Mouse (Mus musculus) midbrain, embryonic 16.5 days (tissue): Measurements from ENCODE around the gene BC025920. TPM values are rescaled to one million over a fixed set of nuclear protein-coding genes. Genes with fewer than 3 reads are reported as not detected.

Experiments
- ATAC-seq: fragments of 200-750 bp; cut with Nextera tagmentation; 2 replicates; pipeline ENCODE4 v1.8.0; 2017; ENCODE audit warnings: moderate TSS enrichment
- H3K27ac ChIP-seq: fragments of 300-500 bp; sonication (generic); 2 replicates; pipeline ENCODE4 v1.5.1; 2014; ENCODE audit warnings: mild to moderate bottlenecking, low read length, mixed read lengths
- H3K27me3 ChIP-seq: fragments of 300-500 bp; sonication (generic); 2 replicates; pipeline ENCODE4 v1.6.1; 2014; ENCODE audit warnings: low read depth, low read length, mixed read lengths; ENCODE audit not compliant: control insufficient read depth, insufficient read depth
- H3K36me3 ChIP-seq: fragments of 300-500 bp; sonication (generic); 2 replicates; pipeline ENCODE4 v1.6.1; 2014; ENCODE audit warnings: mild to moderate bottlenecking, low read length, moderate library complexity, mixed read lengths; ENCODE audit not compliant: control insufficient read depth, insufficient read depth
- H3K4me1 ChIP-seq: fragments of 300-500 bp; sonication (generic); 2 replicates; pipeline ENCODE4 v1.6.1; 2014; ENCODE audit warnings: mild to moderate bottlenecking, low read length, mixed read lengths; ENCODE audit not compliant: control insufficient read depth, insufficient read depth
- H3K4me2 ChIP-seq: fragments of 300-500 bp; sonication (generic); 2 replicates; pipeline ENCODE4 v1.6.1; 2014; ENCODE audit warnings: mild to moderate bottlenecking, low read length, mixed read lengths
- H3K4me3 ChIP-seq: fragments of 300-500 bp; sonication (generic); 2 replicates; pipeline ENCODE4 v1.5.1; 2014; ENCODE audit warnings: low read depth, mild to moderate bottlenecking, low read length, moderate library complexity, mixed read lengths
- H3K9ac ChIP-seq: fragments of 300-500 bp; sonication (generic); 2 replicates; pipeline ENCODE4 v1.6.1; 2014; ENCODE audit warnings: low read depth, low read length, mixed read lengths
- H3K9me3 ChIP-seq: fragments of 300-500 bp; sonication (generic); replicated peaks from 2 replicates; pipeline ENCODE4 v1.6.1; 2014; ENCODE audit warnings: mild to moderate bottlenecking, low read length, mixed read lengths; ENCODE audit not compliant: control insufficient read depth, poor library complexity, severe bottlenecking
- WGBS: fragments of 180-500 bp; shearing (Covaris S2); extraction: QIAGEN DNeasy Blood & Tissue Kit; methylation state at CpG from one replicate; pipeline ENCODE4 v1.1.7; 2014; 5-methylcytosine and 5-hydroxymethylcytosine counted together
- polyA plus RNA-seq: library from polyadenylated mRNA; unstranded; fragments of >200 nt; fragmentation: Nextera tagmentation; extraction: Ambion mirVana; gene quantifications from 2 replicates; pipeline ENCODE4 v1.2.1, GENCODE M21; 2015

The BC025920 gene
- polyA plus RNA-seq, 1 experiment from 2014 or later, result 2.0 TPM

DNA sequence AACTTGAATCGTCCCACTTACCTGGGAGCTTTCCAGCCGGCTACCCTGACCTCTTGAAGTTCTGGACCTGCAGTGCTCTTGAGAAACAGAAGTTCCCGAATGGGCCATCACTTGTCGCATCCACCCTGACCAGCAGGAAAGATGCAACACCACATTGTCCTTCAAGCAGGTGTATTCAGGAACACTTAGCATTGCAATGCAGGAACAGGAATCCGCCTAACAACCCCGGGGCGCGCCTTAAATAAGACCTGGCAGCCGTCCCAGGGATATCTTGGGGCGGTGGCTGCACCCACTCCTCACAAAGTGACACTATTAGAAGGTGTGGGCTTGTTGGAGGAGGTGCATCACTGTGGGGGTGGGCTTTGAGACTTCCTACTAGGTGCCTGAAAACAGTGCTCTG, 49.1 kb downstream of the BC025920 start:
- H3K4me3 ChIP-seq, result no peak overlapping the region
- H3K4me2 ChIP-seq, result no peak overlapping the region
- H3K27me3 ChIP-seq, result no peaks in the 10 kb centered on the region
- no peak for ATAC-seq
- no peak overlapping the region for H3K27ac ChIP-seq
- H3K9ac ChIP-seq, result no peak overlapping the region
- peaks cover 1% of the 10 kb centered on the region; the same call in 1 of the 2 replicates for H3K4me1 ChIP-seq
- WGBS, result 94% methylated on average over 10 of the region's 10 CpGs
- H3K36me3 ChIP-seq, result peaks cover 22% of the 10 kb centered on the region
- H3K9me3 ChIP-seq, result peaks cover 38% of the 10 kb centered on the region

DNA sequence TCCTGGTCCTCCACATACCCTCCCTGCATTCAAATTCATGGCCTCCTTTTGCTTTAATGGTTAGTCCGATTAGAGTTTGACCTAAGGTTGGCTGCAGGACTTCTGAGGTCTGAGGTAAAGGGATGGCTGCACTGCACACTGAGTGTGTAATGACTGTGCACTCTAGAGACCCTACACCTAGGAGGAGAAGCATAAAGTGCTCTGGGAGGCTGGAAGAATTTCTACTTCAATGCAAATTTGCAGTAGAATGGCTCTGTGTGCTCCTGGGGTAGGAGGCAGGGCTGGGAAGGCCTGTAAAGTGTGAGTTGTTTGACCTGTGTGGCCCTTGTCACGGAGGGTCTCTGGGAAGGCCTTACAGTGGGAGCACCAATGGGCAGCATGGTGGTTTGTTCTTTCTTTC, 50.1 kb downstream of the BC025920 start:
- no peak for ATAC-seq
- WGBS, result 96% methylated on average over 2 of the region's 2 CpGs
- peaks cover 22% of the 10 kb centered on the region for H3K36me3 ChIP-seq
- H3K9me3 ChIP-seq, result peaks cover 41% of the 10 kb centered on the region
- no peak overlapping the region for H3K4me3 ChIP-seq
- no peaks in the 10 kb centered on the region for H3K4me1 ChIP-seq
- H3K27me3 ChIP-seq, result no peaks in the 10 kb centered on the region
- no peak overlapping the region for H3K9ac ChIP-seq
- no peak overlapping the region for H3K27ac ChIP-seq
- H3K4me2 ChIP-seq, result no peak overlapping the region

Other genes with a start within 250 kb of the BC025920 start
- 17.2 and 18.1 TPM in 2 replicates for gene Mfsd12, start 248.8 kb upstream of the BC025920 start, polyA plus RNA-seq
- 0.63 and 0.80 TPM in 2 replicates for gene 4930404N11Rik, start 240.5 kb upstream of the BC025920 start, polyA plus RNA-seq
- 145 and 146 TPM in 2 replicates for gene Fzr1, start 227.8 kb upstream of the BC025920 start, polyA plus RNA-seq
- 77.5 and 86.2 TPM in 2 replicates for gene Dohh, start 221.8 kb upstream of the BC025920 start, polyA plus RNA-seq
- gene Gm48551, start 221.8 kb upstream of the BC025920 start, polyA plus RNA-seq, result 6.1 and 8.2 TPM in 2 replicates
- 2.3 and 3.3 TPM in 2 replicates for gene Gm48552, start 217.3 kb upstream of the BC025920 start, polyA plus RNA-seq
- 1.2 and 1.4 TPM in 2 replicates for gene Smim24, start 213.2 kb upstream of the BC025920 start, polyA plus RNA-seq
- 15.4 and 17.2 TPM in 2 replicates for gene Nfic, start 150.6 kb upstream of the BC025920 start, polyA plus RNA-seq
- 88.3 and 103 TPM in 2 replicates for gene Celf5, start 123.6 kb upstream of the BC025920 start, polyA plus RNA-seq
- gene Ncln, start 109.9 kb upstream of the BC025920 start, polyA plus RNA-seq, result 61.1 and 61.3 TPM in 2 replicates
- gene S1pr4, start 106.1 kb upstream of the BC025920 start, polyA plus RNA-seq, result 0.44 and 0.58 TPM in 2 replicates
- gene Gna15, start 82.0 kb upstream of the BC025920 start, polyA plus RNA-seq, result 0.80 and 0.87 TPM in 2 replicates
- 89.7 and 90.2 TPM in 2 replicates for gene Gna11, start 61.1 kb upstream of the BC025920 start, polyA plus RNA-seq
- 700 and 706 TPM in 2 replicates for gene Aes, start 46.8 kb upstream of the BC025920 start, polyA plus RNA-seq
- 39.0 and 54.8 TPM in 2 replicates for gene Tle2, start 31.7 kb upstream of the BC025920 start, polyA plus RNA-seq
- 4.3 and 5.2 TPM in 2 replicates for gene Tle6, start 5.2 kb upstream of the BC025920 start, polyA plus RNA-seq
- 51.3 and 52.3 TPM in 2 replicates for gene Sirt6, start 21.5 kb downstream of the BC025920 start, polyA plus RNA-seq
- 18.4 and 18.6 TPM in 2 replicates for gene Ankrd24, start 22.3 kb downstream of the BC025920 start, polyA plus RNA-seq
- gene Gm10778, start 42.8 kb downstream of the BC025920 start, polyA plus RNA-seq, result 6.8 and 7.0 TPM in 2 replicates
- gene Zfp433, start 98.6 kb downstream of the BC025920 start, polyA plus RNA-seq, result 16.0 and 19.6 TPM in 2 replicates
- 18.0 and 20.3 TPM in 2 replicates for gene Gm3055, start 164.9 kb downstream of the BC025920 start, polyA plus RNA-seq
- gene Gm4767, start 205.9 kb downstream of the BC025920 start, polyA plus RNA-seq, result 3.7 and 3.8 TPM in 2 replicates